ENCODE assay signal across 8 mouse cellular contexts in genomic region chr7:143053008-143053899, GRCm38 (mm10). TPM values are rescaled to one million over a fixed set of nuclear protein-coding genes. Genes with fewer than 3 reads are reported as not detected.
DNase-seq lines count a peak whose midpoint lies in the region; ATAC-seq and TF ChIP-seq lines count a peak whose summit lies in the region.

No protein-coding gene starts in this region.

- peak overlapping the region; percentile 91 for H3K4me3 ChIP-seq in embryonic facial prominence, embryonic 11.5 days (ENCODE audit: low read depth, low read length)
- peak overlapping the region; percentile 75 for H3K4me3 ChIP-seq in liver, embryonic 12.5 days
- peak overlapping the region; percentile 99 for H3K4me3 ChIP-seq in myocyte
- peak overlapping the region; percentile 98 for H3K4me3 ChIP-seq in stomach, postnatal 0 days (ENCODE audit: low read depth, low read length)

- H3K36me3 ChIP-seq in embryonic facial prominence, embryonic 11.5 days (replicated peaks; ENCODE audit: control insufficient read depth, insufficient read depth, low read depth, low read length) = no peaks in the 10 kb centered on the region
- H3K36me3 ChIP-seq in liver, embryonic 12.5 days = 0 out of 2 replicates have a peak, but pooled peaks cover 7% of the 10 kb centered on the region
- H3K36me3 ChIP-seq in myocyte (ENCODE audit: control insufficient read depth, insufficient read depth) = peaks cover 5% of the 10 kb centered on the region
- no peaks in the 10 kb centered on the region; the same call in 1 of the 2 replicates for H3K36me3 ChIP-seq in stomach, postnatal 0 days (ENCODE audit: control insufficient read depth, insufficient read depth, low read length)

- no peak for TF ChIP-seq EP300 in stomach, postnatal 0 days (optimal IDR thresholded peaks at IDR 0.05)

- peak overlapping the region; percentile 92 for H3K9ac ChIP-seq in embryonic facial prominence, embryonic 11.5 days (replicated peaks; ENCODE audit: low read length)
- H3K9ac ChIP-seq in liver, embryonic 12.5 days = peak overlapping the region; percentile 85
- H3K9ac ChIP-seq in stomach, postnatal 0 days (ENCODE audit: low read length) = peak overlapping the region; percentile 96

- peak overlapping the region; percentile 70 for H3K27ac ChIP-seq in embryonic facial prominence, embryonic 11.5 days (replicated peaks; ENCODE audit: low read depth, low read length)
- H3K27ac ChIP-seq in liver, embryonic 12.5 days = peak overlapping the region; percentile 87
- peak overlapping the region; percentile 96 for H3K27ac ChIP-seq in stomach, postnatal 0 days (replicated peaks)

- H3K4me2 ChIP-seq in embryonic facial prominence, embryonic 11.5 days (ENCODE audit: low read depth, low read length) = peak overlapping the region; percentile 86
- peak overlapping the region; percentile 95 for H3K4me2 ChIP-seq in liver, embryonic 12.5 days
- H3K4me2 ChIP-seq in myocyte (ENCODE audit: low read depth) = peak overlapping the region; percentile 99
- H3K4me2 ChIP-seq in stomach, postnatal 0 days (replicated peaks; ENCODE audit: low read depth) = peak overlapping the region; percentile 92

- no peaks in the 10 kb centered on the region for H3K27me3 ChIP-seq in embryonic facial prominence, embryonic 11.5 days (ENCODE audit: control insufficient read depth, insufficient read depth, low read length)
- 0 out of 2 replicates have a peak, but pooled peaks cover 3% of the 10 kb centered on the region for H3K27me3 ChIP-seq in liver, embryonic 12.5 days (replicated peaks)
- no peaks in the 10 kb centered on the region for H3K27me3 ChIP-seq in myocyte (ENCODE audit: control insufficient read depth, insufficient read depth, insufficient read length)
- no peaks in the 10 kb centered on the region for H3K27me3 ChIP-seq in stomach, postnatal 0 days (ENCODE audit: control insufficient read depth, insufficient read depth, low read length)

- peak; percentile 62 for TF ChIP-seq POLR2A in myocyte (IDR thresholded peaks at IDR 0.05; ENCODE audit: insufficient read length, low read depth)

- no peaks in the 10 kb centered on the region for H3K9me3 ChIP-seq in embryonic facial prominence, embryonic 11.5 days (replicated peaks; ENCODE audit: control insufficient read depth, low read length)
- no peaks in the 10 kb centered on the region for H3K9me3 ChIP-seq in liver, embryonic 12.5 days (replicated peaks)
- H3K9me3 ChIP-seq in stomach, postnatal 0 days (ENCODE audit: control insufficient read depth, low read length) = no peaks in the 10 kb centered on the region

- ATAC-seq in embryonic facial prominence, embryonic 11.5 days (replicated peaks; ENCODE audit: insufficient number of reproducible peaks, low FRiP score, low TSS enrichment, low read depth) = peak; percentile 61
- ATAC-seq in liver, embryonic 12.5 days = peak; percentile 60
- peak; percentile 60 for ATAC-seq in stomach, postnatal 0 days (ENCODE audit: low FRiP score, low TSS enrichment)

- H3ac ChIP-seq in myocyte (ENCODE audit: control insufficient read depth, insufficient read length) = peak overlapping the region; percentile 95

- DNase-seq in 3134 (ENCODE audit: extremely low read depth, insufficient read length, low spot score) = peak; percentile 68
- DNase-seq in adrenal gland, adult (ENCODE audit: inconsistent age in 2 of 2, low spot score in 1 of 2) = peak; percentile 85 to 92
- peak; percentile 76 for DNase-seq in embryonic facial prominence, embryonic 11.5 days (ENCODE audit: low spot score)
- DNase-seq in heart, adult 8-10 months (ENCODE audit: low spot score) = peak; percentile 59
- DNase-seq in kidney, adult 9 months = peak; percentile 67
- peak; percentile 60 for DNase-seq in stomach, postnatal 0 days (ENCODE audit: low spot score)

- WGBS in embryonic facial prominence, embryonic 11.5 days = under 1% methylated on average over 46 of the region's 46 CpGs
- 2% methylated on average over 46 of the region's 46 CpGs for WGBS in liver, embryonic 12.5 days (ENCODE audit: insufficient replicate concordance)
- WGBS in stomach, postnatal 0 days = under 1% methylated on average over 46 of the region's 46 CpGs

- TF ChIP-seq CTCF in stomach, postnatal 0 days (IDR thresholded peaks at IDR 0.05; ENCODE audit: low read depth) = peak; percentile 62

- peaks cover 3% of the 10 kb centered on the region for H3K4me1 ChIP-seq in embryonic facial prominence, embryonic 11.5 days (ENCODE audit: control insufficient read depth, insufficient read depth, low read length)
- H3K4me1 ChIP-seq in liver, embryonic 12.5 days = peaks cover 74% of the 10 kb centered on the region
- peaks cover 26% of the 10 kb centered on the region for H3K4me1 ChIP-seq in stomach, postnatal 0 days (replicated peaks; ENCODE audit: control insufficient read depth, insufficient read depth)

- peaks cover 54% of the 10 kb centered on the region for H3K79me2 ChIP-seq in myocyte (ENCODE audit: control insufficient read depth, insufficient read depth)

TF ChIP-seq in myocyte, 11 proteins besides CTCF, POLR2A, EP300 and RAD21:
- TF ChIP-seq REST (IDR thresholded peaks at IDR 0.05; ENCODE audit: insufficient read depth, insufficient read length) (no peak), MAX (IDR thresholded peaks at IDR 0.05; ENCODE audit: low read depth) (no peak), POLR2AphosphoS2 (IDR thresholded peaks at IDR 0.05; ENCODE audit: insufficient read length, low read depth) (peak; percentile 82), USF1 (IDR thresholded peaks at IDR 0.05; ENCODE audit: low read depth) (no peak), TCF12 (IDR thresholded peaks at IDR 0.05; ENCODE audit: insufficient read depth, poor library complexity, severe bottlenecking) (no peak), TCF3 (IDR thresholded peaks at IDR 0.05; ENCODE audit: insufficient read length, low read depth) (no peak), E2F4 (IDR thresholded peaks at IDR 0.05; ENCODE audit: insufficient read depth) (no peak), CEBPB (IDR thresholded peaks at IDR 0.05; ENCODE audit: insufficient read depth, poor library complexity, severe bottlenecking) (no peak), MYOG (IDR thresholded peaks at IDR 0.05; ENCODE audit: control insufficient read depth in 1 of 3, insufficient read depth in 1 of 3, insufficient read length in 2 of 3, low read depth in 2 of 3) (no peak), SRF (IDR thresholded peaks at IDR 0.05; ENCODE audit: control insufficient read depth, insufficient read length, low read depth) (no peak), MYOD1 (IDR thresholded peaks at IDR 0.05; ENCODE audit: control insufficient read depth in 1 of 3, insufficient read length in 2 of 3, low read depth in 2 of 3) (peak in 1 of 3 experiments; percentile 39)

RNA-seq across cellular contexts. Expression of gene Cd81, which starts 0.7 kb away (rescaled TPM):
- polyA plus RNA-seq in embryonic facial prominence, embryonic 11.5 days (2014; fragmentation: Nextera tagmentation; extraction: Ambion mirVana) = 286 and 304 TPM in 2 replicates
- 100 to 1,000 TPM; 397 to 430 (median 418) TPM for total RNA-seq in heart, adult 8-10 months (2022)
- polyA plus RNA-seq in liver, embryonic 12.5 days (2016; fragmentation: Nextera tagmentation; extraction: Ambion mirVana) = 154 TPM in 2 replicates
- polyA plus RNA-seq in myocyte (2012; fragmentation: generic; extraction: Trizol) = 744 TPM
- polyA plus RNA-seq in stomach, postnatal 0 days (2015; fragmentation: Nextera tagmentation; extraction: Ambion mirVana) = 372 and 381 TPM in 2 replicates

RNA-seq across cellular contexts. Expression of gene Tssc4, which starts 15.8 kb away (rescaled TPM):
- 59.8 and 65.2 TPM in 2 replicates for polyA plus RNA-seq in embryonic facial prominence, embryonic 11.5 days (2014; fragmentation: Nextera tagmentation; extraction: Ambion mirVana)
- 10 to 100 TPM; 13.6 to 15.2 (median 14.3) TPM for total RNA-seq in heart, adult 8-10 months (2022)
- 50.2 and 50.5 TPM in 2 replicates for polyA plus RNA-seq in liver, embryonic 12.5 days (2016; fragmentation: Nextera tagmentation; extraction: Ambion mirVana)
- polyA plus RNA-seq in myocyte (2012; fragmentation: generic; extraction: Trizol) = 78.6 TPM
- polyA plus RNA-seq in stomach, postnatal 0 days (2015; fragmentation: Nextera tagmentation; extraction: Ambion mirVana) = 44.7 and 46.9 TPM in 2 replicates

RNA-seq across cellular contexts. Expression of gene Trpm5, which starts 41.2 kb away (rescaled TPM):
- polyA plus RNA-seq in embryonic facial prominence, embryonic 11.5 days (2014; fragmentation: Nextera tagmentation; extraction: Ambion mirVana) = 0.84 and 1.1 TPM in 2 replicates
- under 1 TPM in 1 of 4 experiments, not detected in 3; 0.28 TPM for total RNA-seq in heart, adult 8-10 months (2022)
- 1.3 and 1.6 TPM in 2 replicates for polyA plus RNA-seq in liver, embryonic 12.5 days (2016; fragmentation: Nextera tagmentation; extraction: Ambion mirVana)
- polyA plus RNA-seq in myocyte (2012; fragmentation: generic; extraction: Trizol) = 6.9 TPM
- polyA plus RNA-seq in stomach, postnatal 0 days (2015; fragmentation: Nextera tagmentation; extraction: Ambion mirVana) = 2.0 and 3.3 TPM in 2 replicates

RNA-seq across cellular contexts. Expression of gene Tspan32, which starts 48.4 kb away (rescaled TPM):
- polyA plus RNA-seq in embryonic facial prominence, embryonic 11.5 days (2014; fragmentation: Nextera tagmentation; extraction: Ambion mirVana) = 4.0 and 4.8 TPM in 2 replicates
- 1 to 10 TPM in 1 of 4 experiments, under 1 TPM in 3; 0.27 to 2.8 (median 0.52) TPM for total RNA-seq in heart, adult 8-10 months (2022)
- polyA plus RNA-seq in liver, embryonic 12.5 days (2016; fragmentation: Nextera tagmentation; extraction: Ambion mirVana) = 105 and 106 TPM in 2 replicates
- polyA plus RNA-seq in myocyte (2012; fragmentation: generic; extraction: Trizol) = 59.5 TPM
- polyA plus RNA-seq in stomach, postnatal 0 days (2015; fragmentation: Nextera tagmentation; extraction: Ambion mirVana) = 0.61 and 0.98 TPM in 2 replicates

RNA-seq across cellular contexts. Expression of gene Kcnq1, which starts 52.9 kb away (rescaled TPM):
- 0.81 and 1.5 TPM in 2 replicates for polyA plus RNA-seq in embryonic facial prominence, embryonic 11.5 days (2014; fragmentation: Nextera tagmentation; extraction: Ambion mirVana)
- 10 to 100 TPM; 30.9 to 36.9 (median 32.8) TPM for total RNA-seq in heart, adult 8-10 months (2022)
- polyA plus RNA-seq in liver, embryonic 12.5 days (2016; fragmentation: Nextera tagmentation; extraction: Ambion mirVana) = 0.21 and 0.61 TPM in 2 replicates
- 0.12 TPM for polyA plus RNA-seq in myocyte (2012; fragmentation: generic; extraction: Trizol)
- polyA plus RNA-seq in stomach, postnatal 0 days (2015; fragmentation: Nextera tagmentation; extraction: Ambion mirVana) = 17.8 and 21.2 TPM in 2 replicates

Comparison
In these comparisons a context has a peak if more than half of its experiments do, and no peak if none do; other contexts are left out.
1. Peak in every context shown above with its lines: DNase-seq, ATAC-seq, H3K4me3 ChIP-seq and H3K27ac ChIP-seq.